Mouse (Mus musculus) erythroblast, embryonic 14.5 days (primary cell): ENCODE data around the gene Anxa4.

Experiments
- GATA1 ChIP-seq: IDR thresholded peaks from 2 replicates; pipeline ENCODE4 v1.6.1; 2012; ENCODE audit warnings: low read length, inconsistent platforms, mixed read lengths
- TAL1 ChIP-seq: IDR thresholded peaks from 3 replicates; pipeline ENCODE4 v1.6.1; 2012; ENCODE audit warnings: low read length, inconsistent platforms, mixed read lengths

DNA sequence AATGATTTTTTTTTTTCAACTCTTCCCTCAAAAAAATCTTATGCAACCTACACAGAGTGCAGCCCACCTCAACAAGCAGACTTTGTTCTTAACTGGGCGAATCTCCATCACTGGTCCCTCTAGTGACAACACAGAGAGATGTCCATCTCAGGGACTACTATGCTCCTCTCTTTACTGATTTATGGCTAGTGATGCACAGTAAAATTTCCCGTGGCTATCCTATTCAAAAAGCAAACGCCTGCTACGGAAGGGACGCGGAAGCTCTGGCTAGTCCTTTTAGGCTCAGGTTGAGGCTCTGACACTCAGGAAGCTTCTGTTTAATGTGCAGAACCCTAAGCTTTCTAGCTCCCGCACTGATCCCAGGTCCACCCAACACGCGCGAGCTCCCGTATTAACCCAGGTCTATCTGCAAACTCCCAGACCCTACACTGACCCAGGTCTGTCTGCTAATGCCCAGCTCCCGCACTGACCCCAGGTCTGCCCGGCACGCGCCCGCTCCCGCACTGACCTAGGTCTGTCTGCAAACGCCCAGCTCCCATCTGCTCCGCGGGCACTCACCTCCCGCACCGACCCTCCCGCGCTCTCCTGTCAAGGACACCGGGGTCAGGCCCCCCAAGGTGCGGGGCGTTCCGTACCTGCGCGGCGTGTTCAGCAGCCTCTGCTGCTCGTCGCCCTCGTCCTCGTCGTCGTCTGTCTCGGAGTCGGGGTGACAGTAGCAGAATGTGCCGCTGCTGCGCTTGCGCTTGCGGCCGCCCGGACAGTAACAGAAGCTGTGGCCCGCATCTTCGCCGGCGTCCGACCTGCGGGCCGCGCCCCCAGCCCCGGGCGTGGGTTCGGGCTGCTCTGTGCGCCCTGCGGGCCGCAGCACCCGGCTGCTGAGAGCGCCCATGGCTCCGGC, 60.9 kb downstream of the Anxa4 start:
- no peak for TF ChIP-seq TAL1
- TF ChIP-seq GATA1: no peak
